Mouse (Mus musculus): Measurements from ENCODE around the gene Egf. TPM values are rescaled to one million over a fixed set of nuclear protein-coding genes. Genes with fewer than 3 reads are reported as not detected.

Gene Egf
- 0.77 and 5.5 TPM in 2 replicates for polyA plus RNA-seq (2012; rRNA removed)

DNA sequence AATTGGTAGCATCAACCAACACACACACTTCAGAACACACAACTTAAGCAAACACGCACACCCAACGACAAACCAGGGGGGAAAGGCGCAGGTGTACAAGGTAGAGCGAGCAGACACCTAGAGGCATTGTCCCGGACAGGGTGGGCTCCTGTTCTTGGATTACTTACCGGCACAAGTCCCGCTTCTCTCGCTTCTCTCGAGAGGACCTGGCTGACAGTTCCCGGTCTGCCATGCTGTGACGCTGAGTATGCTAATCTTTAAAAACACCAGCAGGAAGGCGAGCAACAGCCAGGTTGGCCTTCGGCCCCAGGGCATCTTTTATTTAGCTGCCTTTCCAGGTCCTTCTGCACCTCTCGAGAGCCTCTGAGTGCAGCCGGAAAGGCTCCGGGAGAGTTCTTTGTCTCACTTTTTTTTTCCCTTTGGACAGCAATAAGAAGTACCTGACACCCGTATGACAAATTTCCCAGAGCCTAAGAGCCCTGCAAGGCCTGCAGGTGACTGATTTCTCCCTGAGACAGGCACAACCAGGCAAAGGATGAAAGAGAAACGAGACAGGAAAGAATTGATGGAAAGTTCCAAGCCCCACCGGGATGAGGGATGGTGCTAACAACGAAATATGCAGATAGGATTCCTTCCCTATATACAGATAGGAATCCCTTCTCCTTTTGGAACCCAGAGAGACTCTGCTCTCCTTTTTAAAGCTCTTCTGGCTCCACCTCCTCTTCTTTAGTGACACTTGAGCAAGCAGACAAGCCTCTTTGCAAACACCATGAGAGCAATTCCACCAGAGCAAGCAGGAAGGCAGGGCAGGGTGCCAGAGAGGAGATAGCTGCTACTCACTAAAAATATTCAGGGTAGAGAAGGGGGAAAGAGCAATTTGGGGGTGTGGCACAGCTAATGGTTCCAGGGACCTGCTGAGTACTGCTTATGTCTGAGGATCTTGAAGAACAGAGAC is at the start of gene Egf:
TSS of gene Egf (minus strand) at position 667 of the 955 bp plus-strand sequence.
- peak within 1 kb of the TSS; percentile 39 for H3K4me3 ChIP-seq (ENCODE audit: low read depth, low read length)
- H3K36me3 ChIP-seq (ENCODE audit: control insufficient read depth, insufficient read depth, low read length): no peaks in the 10 kb centered on the region
- peaks cover 2% of the 10 kb centered on the region; the same call in 1 of the 2 replicates for H3K27me3 ChIP-seq (ENCODE audit: control insufficient read depth, insufficient read depth, low read length)
- H3K4me1 ChIP-seq (ENCODE audit: control insufficient read depth, insufficient read depth, insufficient read length, low read length): peaks cover 6% of the 10 kb centered on the region; the same call in 1 of the 2 replicates
- no peak within 1 kb of the TSS for H3K27ac ChIP-seq (ENCODE audit: insufficient read depth, low read depth, low read length)
- WGBS: 6% methylated on average over 20 of the region's 20 CpGs
- TF ChIP-seq POLR2A (IDR thresholded peaks at IDR 0.05; ENCODE audit: low read depth, low read length) (no peak), CTCF (IDR thresholded peaks at IDR 0.05; ENCODE audit: extremely low read depth, insufficient read length, insufficient replicate concordance, low read depth, low read length) (no peak)

DNA sequence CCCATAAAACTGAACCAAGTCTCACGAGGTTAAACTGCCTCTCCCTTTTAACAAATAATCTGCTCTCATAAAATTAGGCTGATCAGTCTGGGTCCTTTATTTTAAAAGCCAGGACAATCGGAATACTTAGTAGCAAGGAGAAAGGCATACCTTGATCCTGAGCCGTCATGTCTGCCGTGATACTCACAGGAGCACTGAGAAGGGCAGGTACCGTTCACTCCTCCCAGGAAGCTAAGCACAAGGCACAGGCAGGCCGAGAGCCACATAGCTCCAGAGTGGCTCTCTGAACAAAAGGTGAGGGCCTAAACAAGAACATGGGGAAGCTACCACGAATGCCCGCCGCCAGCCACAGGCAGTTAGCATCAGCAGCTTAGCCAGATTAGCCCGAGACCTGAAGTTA is 48.6 kb upstream of the Egf start, which contains the start of gene Lrit3:
TSS of gene Lrit3 (minus strand) at position 266 of the 400 bp plus-strand sequence.
- H3K27me3 ChIP-seq (ENCODE audit: control insufficient read depth, insufficient read depth, low read length): no peaks in the 10 kb centered on the region
- no peak for TF ChIP-seq POLR2A (IDR thresholded peaks at IDR 0.05; ENCODE audit: low read depth, low read length)
- no peak for TF ChIP-seq CTCF (IDR thresholded peaks at IDR 0.05; ENCODE audit: extremely low read depth, insufficient read length, insufficient replicate concordance, low read depth, low read length)
- 49% methylated on average over 10 of the region's 10 CpGs for WGBS
- no peaks in the 10 kb centered on the region for H3K4me1 ChIP-seq (ENCODE audit: control insufficient read depth, insufficient read depth, insufficient read length, low read length)
- H3K4me3 ChIP-seq (ENCODE audit: low read depth, low read length): peak within 1 kb of the TSS; percentile 27; the same call in 1 of the 2 replicates
- H3K27ac ChIP-seq (ENCODE audit: insufficient read depth, low read depth, low read length): no peak within 1 kb of the TSS
- no peaks in the 10 kb centered on the region for H3K36me3 ChIP-seq (ENCODE audit: control insufficient read depth, insufficient read depth, low read length)

DNA sequence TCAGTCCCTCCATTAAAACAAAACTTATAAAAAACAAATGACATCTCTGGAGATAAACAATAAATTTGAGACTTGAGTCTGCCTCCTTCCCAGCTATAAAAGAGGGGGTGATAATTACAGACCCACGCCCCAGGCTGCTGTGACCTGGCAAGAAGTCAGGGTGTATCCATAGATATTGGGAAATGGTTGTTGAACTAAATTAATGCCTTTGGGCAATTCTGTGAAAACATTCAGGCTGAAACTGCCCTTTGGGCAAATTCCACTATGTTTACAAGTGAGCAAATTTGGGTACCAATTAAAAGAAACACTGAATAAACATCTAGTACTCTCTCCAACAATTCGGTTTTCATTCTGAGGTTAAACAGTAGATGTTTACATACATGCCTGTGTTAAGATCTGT is 43.9 kb upstream of the Egf start:
- Histone ChIP-seq H3K4me1 (ENCODE audit: control insufficient read depth, insufficient read depth, insufficient read length, low read length) (0 out of 2 replicates have a peak, but pooled peaks cover 2% of the 10 kb centered on the region), H3K27me3 (ENCODE audit: control insufficient read depth, insufficient read depth, low read length) (no peaks in the 10 kb centered on the region), H3K36me3 (ENCODE audit: control insufficient read depth, insufficient read depth, low read length) (no peaks in the 10 kb centered on the region), H3K27ac (ENCODE audit: insufficient read depth, low read depth, low read length) (no peak overlapping the region), H3K4me3 (ENCODE audit: low read depth, low read length) (no peak overlapping the region)
- TF ChIP-seq CTCF (IDR thresholded peaks at IDR 0.05; ENCODE audit: extremely low read depth, insufficient read length, insufficient replicate concordance, low read depth, low read length) (no peak), POLR2A (IDR thresholded peaks at IDR 0.05; ENCODE audit: low read depth, low read length) (no peak)
- WGBS: 53% methylated on average over 2 of the region's 2 CpGs

DNA sequence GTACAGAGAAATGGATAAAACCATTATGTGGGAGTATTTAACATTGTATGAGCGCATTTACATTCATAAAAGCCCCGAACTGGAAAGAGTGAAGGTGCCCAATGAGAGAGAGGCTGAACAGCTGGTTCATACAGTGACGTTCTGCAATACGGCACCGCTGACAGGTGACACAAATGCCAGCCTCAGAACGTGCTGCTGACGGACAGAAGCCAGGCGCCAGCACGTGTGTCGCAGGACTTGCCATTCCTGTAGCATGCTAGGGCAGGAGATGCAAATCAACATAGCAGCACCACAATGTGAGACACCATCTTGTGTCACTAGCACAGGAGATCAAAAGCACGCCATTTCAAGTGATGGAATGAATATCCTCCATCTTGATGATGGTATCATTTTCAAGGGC is 43.4 kb upstream of the Egf start:
- Histone ChIP-seq H3K36me3 (ENCODE audit: control insufficient read depth, insufficient read depth, low read length) (no peaks in the 10 kb centered on the region), H3K4me3 (ENCODE audit: low read depth, low read length) (no peak overlapping the region), H3K27ac (ENCODE audit: insufficient read depth, low read depth, low read length) (no peak overlapping the region), H3K27me3 (ENCODE audit: control insufficient read depth, insufficient read depth, low read length) (no peaks in the 10 kb centered on the region), H3K4me1 (ENCODE audit: control insufficient read depth, insufficient read depth, insufficient read length, low read length) (0 out of 2 replicates have a peak, but pooled peaks cover 2% of the 10 kb centered on the region)
- WGBS: 82% methylated on average over 11 of the region's 11 CpGs
- no peak for TF ChIP-seq CTCF (IDR thresholded peaks at IDR 0.05; ENCODE audit: extremely low read depth, insufficient read length, insufficient replicate concordance, low read depth, low read length)
- no peak for TF ChIP-seq POLR2A (IDR thresholded peaks at IDR 0.05; ENCODE audit: low read depth, low read length)

GRCm38 (mm10) chr3:129797341-129797740 is 42.2 kb upstream of the Egf start:
- Histone ChIP-seq H3K4me1 (ENCODE audit: control insufficient read depth, insufficient read depth, insufficient read length, low read length) (0 out of 2 replicates have a peak, but pooled peaks cover 2% of the 10 kb centered on the region), H3K4me3 (ENCODE audit: low read depth, low read length) (no peak overlapping the region), H3K27ac (ENCODE audit: insufficient read depth, low read depth, low read length) (no peak overlapping the region), H3K27me3 (ENCODE audit: control insufficient read depth, insufficient read depth, low read length) (no peaks in the 10 kb centered on the region), H3K36me3 (ENCODE audit: control insufficient read depth, insufficient read depth, low read length) (no peaks in the 10 kb centered on the region)
- no peak for TF ChIP-seq POLR2A (IDR thresholded peaks at IDR 0.05; ENCODE audit: low read depth, low read length)
- TF ChIP-seq CTCF (IDR thresholded peaks at IDR 0.05; ENCODE audit: extremely low read depth, insufficient read length, insufficient replicate concordance, low read depth, low read length): no peak
- WGBS: 56% methylated on average over 5 of the region's 5 CpGs

- WGBS: 80% methylated on average over 5 of the region's 5 CpGs
- Histone ChIP-seq H3K27me3 (ENCODE audit: control insufficient read depth, insufficient read depth, low read length) (no peaks in the 10 kb centered on the region), H3K4me3 (ENCODE audit: low read depth, low read length) (no peak overlapping the region), H3K4me1 (ENCODE audit: control insufficient read depth, insufficient read depth, insufficient read length, low read length) (0 out of 2 replicates have a peak, but pooled peaks cover 2% of the 10 kb centered on the region), H3K27ac (ENCODE audit: insufficient read depth, low read depth, low read length) (no peak overlapping the region), H3K36me3 (ENCODE audit: control insufficient read depth, insufficient read depth, low read length) (no peaks in the 10 kb centered on the region)
- TF ChIP-seq POLR2A (IDR thresholded peaks at IDR 0.05; ENCODE audit: low read depth, low read length) (no peak), CTCF (IDR thresholded peaks at IDR 0.05; ENCODE audit: extremely low read depth, insufficient read length, insufficient replicate concordance, low read depth, low read length) (no peak)
These were observed 38.7 kb upstream of the Egf start for GRCm38 (mm10) chr3:129793801-129794200.

DNA sequence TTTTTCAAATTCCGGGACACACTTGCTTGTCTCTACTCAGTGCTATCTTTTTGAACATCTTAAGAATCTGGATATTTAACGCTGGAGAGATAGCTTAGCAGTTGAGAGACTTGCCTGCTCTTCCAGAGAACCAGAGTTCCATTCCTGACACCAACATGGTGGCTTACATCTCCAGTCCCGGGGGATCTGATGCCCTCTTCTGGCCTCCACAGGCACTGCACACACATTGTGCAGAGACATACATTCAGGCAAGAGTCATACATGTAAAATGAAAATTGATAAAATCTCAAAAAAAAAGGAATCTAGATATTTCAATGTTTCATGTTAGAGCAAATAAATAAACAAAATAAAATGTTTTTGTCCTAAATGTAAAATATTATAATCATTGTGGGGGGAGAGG is 27.6 kb upstream of the Egf start:
- Histone ChIP-seq H3K4me3 (ENCODE audit: low read depth, low read length) (no peak overlapping the region), H3K27me3 (ENCODE audit: control insufficient read depth, insufficient read depth, low read length) (no peaks in the 10 kb centered on the region), H3K36me3 (ENCODE audit: control insufficient read depth, insufficient read depth, low read length) (no peaks in the 10 kb centered on the region), H3K27ac (ENCODE audit: insufficient read depth, low read depth, low read length) (no peak overlapping the region), H3K4me1 (ENCODE audit: control insufficient read depth, insufficient read depth, insufficient read length, low read length) (no peaks in the 10 kb centered on the region)
- TF ChIP-seq POLR2A (IDR thresholded peaks at IDR 0.05; ENCODE audit: low read depth, low read length): no peak
- TF ChIP-seq CTCF (IDR thresholded peaks at IDR 0.05; ENCODE audit: extremely low read depth, insufficient read length, insufficient replicate concordance, low read depth, low read length): no peak
- WGBS: 87% methylated on average over 3 of the region's 3 CpGs
